In the genomic region with DNA sequence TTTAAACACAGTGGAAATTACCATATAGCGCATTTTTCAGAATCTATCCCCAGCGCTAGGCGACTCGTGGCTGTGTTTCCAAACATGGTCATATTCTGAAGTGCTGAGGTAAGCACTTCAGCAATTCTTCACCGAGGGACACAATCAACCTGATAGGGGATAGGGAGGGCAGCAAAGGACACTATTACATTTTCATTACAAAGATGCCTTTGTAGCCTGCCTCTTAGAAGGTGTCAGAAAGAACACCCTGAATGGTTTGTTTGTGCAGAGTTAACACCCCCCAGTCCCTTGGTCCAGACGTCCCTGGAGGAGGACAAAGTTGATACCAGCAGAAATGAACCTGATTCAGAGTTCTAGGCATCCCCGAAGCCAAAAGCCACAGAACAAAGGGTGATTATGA, we compare ENCODE assay signal across 1 mouse cellular context.
TF ChIP-seq lines count a peak whose summit lies in the region.

No protein-coding gene starts in this region.

TF ChIP-seq in CH12.LX, 34 proteins besides CTCF, POLR2A, EP300 and RAD21 (continued from another document):
- TF ChIP-seq JUN (IDR thresholded peaks at IDR 0.05; ENCODE audit: insufficient read depth, low read depth, low read length) (no peak), MAFK (IDR thresholded peaks at IDR 0.05; ENCODE audit: insufficient replicate concordance, low read length) (peak; percentile 54; the same call in 1 of the 2 replicates)
